Comparison of ENCODE assay signal across 23 mouse cellular contexts in genomic region chr8:85590258-85590657, GRCm38 (mm10).
"Had no signal": no experiment of that assay in that cellular context is flagged by ENCODE, and none has a peak within 500 bp of the region (broad histone marks: within the 10 kb centered on the region; RNA-seq: fewer than 3 reads in every experiment).

No protein-coding gene starts in this region.

- H3K27ac ChIP-seq: layer of hippocampus, adult 2 months; limb, embryonic 10.5 days; limb, embryonic 13.5 days; liver, embryonic 12.5 days; liver, embryonic 15.5 days; lung, embryonic 15.5 days; midbrain, embryonic 10.5 days; midbrain, embryonic 13.5 days; neural tube, embryonic 13.5 days had no signal

- H3K27me3 ChIP-seq: limb, embryonic 13.5 days; liver, embryonic 12.5 days; liver, embryonic 15.5 days; lung, embryonic 15.5 days; midbrain, embryonic 13.5 days; neural tube, embryonic 13.5 days had no signal

- H3K9me3 ChIP-seq: limb, embryonic 10.5 days; limb, embryonic 13.5 days; liver, embryonic 12.5 days; liver, embryonic 15.5 days; lung, embryonic 15.5 days; midbrain, embryonic 10.5 days; midbrain, embryonic 13.5 days; neural tube, embryonic 13.5 days had no signal

- ATAC-seq: liver, embryonic 12.5 days; midbrain, embryonic 13.5 days; midbrain, embryonic 16.5 days had no signal

- H3K4me3 ChIP-seq: layer of hippocampus, adult 2 months; limb, embryonic 10.5 days; limb, embryonic 13.5 days; liver, embryonic 12.5 days; liver, embryonic 15.5 days; lung, embryonic 15.5 days; megakaryocyte, embryonic 14.5 days; midbrain, embryonic 10.5 days; midbrain, embryonic 13.5 days; myocyte; neural tube, embryonic 13.5 days had no signal

- H3K4me2 ChIP-seq: limb, embryonic 13.5 days; liver, embryonic 12.5 days; liver, embryonic 15.5 days; lung, embryonic 15.5 days; midbrain, embryonic 13.5 days; neural tube, embryonic 13.5 days had no signal

- H3K36me3 ChIP-seq: limb, embryonic 10.5 days; limb, embryonic 13.5 days; liver, embryonic 12.5 days; liver, embryonic 15.5 days; lung, embryonic 15.5 days; midbrain, embryonic 10.5 days; midbrain, embryonic 13.5 days; neural tube, embryonic 13.5 days had no signal

- H3K4me1 ChIP-seq: liver, embryonic 12.5 days; liver, embryonic 15.5 days; megakaryocyte, embryonic 14.5 days; neural tube, embryonic 13.5 days had no signal

- H3K9ac ChIP-seq: limb, embryonic 13.5 days; liver, embryonic 12.5 days; liver, embryonic 15.5 days; lung, embryonic 15.5 days; midbrain, embryonic 13.5 days; neural tube, embryonic 13.5 days had no signal

- DNase-seq: kidney, adult 18-20 months; kidney, adult 9 months; kidney, postnatal 14 days; kidney, postnatal 4 days; layer of hippocampus, adult 9-11 months; liver; lung, adult 18-20 months; retina, postnatal 1 day; right cerebral cortex, postnatal 25 days; thymus, adult 18-20 months; thymus, postnatal 36 days had no signal
